Mouse (Mus musculus) heart, adult 2 months (tissue): ENCODE measurements around the gene Ccr6.

Experiments used
- CTCF ChIP-seq: fragments of 200-600 bp; IDR thresholded peaks from 2 replicates; pipeline ENCODE4 v1.8.1; 2022; ENCODE audit warnings: antibody characterized with exemption, mild to moderate bottlenecking, moderate library complexity
- EP300 ChIP-seq: fragments of 200-500 bp; IDR thresholded peaks from 2 replicates; pipeline ENCODE4 v1.6.1; 2011; ENCODE audit warnings: low read depth, low read length, control low read depth; ENCODE audit not compliant: insufficient read depth
- POLR2A ChIP-seq: fragments of 200-500 bp; IDR thresholded peaks from 2 replicates; pipeline ENCODE4 v1.6.1; 2011; ENCODE audit warnings: mild to moderate bottlenecking, low read depth, low read length, control low read depth; ENCODE audit not compliant: insufficient read depth

GRCm38 (mm10) chr17:8276071-8276470 is 40.2 kb downstream of the Ccr6 start:
- TF ChIP-seq EP300 (no peak), POLR2A (no peak), CTCF (no peak)
